Comparison of ENCODE assay signal across 8 mouse cellular contexts in the genomic region with DNA sequence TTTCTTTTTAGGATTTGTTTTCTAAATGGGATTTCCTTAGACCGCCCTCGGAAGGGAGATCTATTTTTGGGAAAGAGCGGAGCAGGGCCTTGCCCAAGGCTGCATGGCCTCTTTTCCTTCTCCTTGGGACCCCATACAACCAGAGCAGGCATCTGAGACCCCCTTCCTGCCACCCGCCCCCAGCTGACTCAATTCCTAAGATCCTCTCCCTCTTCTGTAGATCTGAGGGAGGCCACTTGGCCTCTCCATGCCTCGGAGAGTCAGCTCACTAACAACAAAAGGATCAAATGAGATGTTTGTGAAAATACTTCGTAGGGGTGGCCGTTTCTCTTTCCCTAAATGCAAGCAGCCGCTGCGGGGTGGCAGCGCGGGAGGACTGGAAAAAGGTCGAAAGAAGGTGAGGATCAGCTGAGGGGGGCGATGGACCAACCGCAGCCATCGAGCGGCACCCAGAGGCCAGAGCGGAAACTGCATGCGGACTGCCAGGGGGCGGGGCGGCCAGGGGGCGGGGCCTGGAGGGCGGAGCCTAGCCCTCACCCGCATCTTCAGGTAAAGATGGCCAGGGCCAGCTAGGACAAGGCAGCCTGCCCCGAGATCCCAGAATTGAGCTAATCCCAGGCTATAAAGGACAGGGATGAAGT. TPM values are rescaled to one million over a fixed set of nuclear protein-coding genes. Genes with fewer than 3 reads are reported as not detected.
DNase-seq lines count a peak whose midpoint lies in the region; ATAC-seq and TF ChIP-seq lines count a peak whose summit lies in the region.

No protein-coding gene starts in this region.

- no peak for DNase-seq in Patski (ENCODE audit: low read depth, low spot score)
- peak; percentile 61 for DNase-seq in cerebellum, adult 8-10 months
- DNase-seq in left cerebral cortex, postnatal 10 days (ENCODE audit: extremely low spot score in 1 of 2, low spot score in 2 of 2), result peak; percentile 52 to 65
- DNase-seq in right cerebral cortex, postnatal 10 days (ENCODE audit: low spot score in 2 of 2), result peak; percentile 57 to 80
- DNase-seq in urinary bladder, postnatal 10 days (ENCODE audit: low spot score), result peak; percentile 55

- peak overlapping the region; percentile 37 for H3K4me2 ChIP-seq in hindbrain, embryonic 12.5 days (replicated peaks)

- ATAC-seq in Patski, result no peak
- 0 out of 2 replicates have a peak, but pooled peaks have one; percentile 50 for ATAC-seq in frontal cortex, adult (ENCODE audit: low TSS enrichment)
- ATAC-seq in hindbrain, embryonic 12.5 days (ENCODE audit: low FRiP score), result peak; percentile 68; the same call in 1 of the 2 replicates

- H3K36me3 ChIP-seq in hindbrain, embryonic 12.5 days, result no peaks in the 10 kb centered on the region
- no peaks in the 10 kb centered on the region for H3K36me3 ChIP-seq in megakaryocyte, embryonic 14.5 days (replicated peaks; ENCODE audit: low read length)

- H3K4me1 ChIP-seq in hindbrain, embryonic 12.5 days, result peaks cover 3% of the 10 kb centered on the region; the same call in 1 of the 2 replicates
- H3K4me1 ChIP-seq in megakaryocyte, embryonic 14.5 days, result peaks cover 14% of the 10 kb centered on the region

- POLR2A ChIA-PET in Patski (lab: Charles Lee), result no interaction called here

- TF ChIP-seq CTCF in Patski (IDR thresholded peaks at IDR 0.05), result peak; percentile 93

- no peaks in the 10 kb centered on the region for H3K9me3 ChIP-seq in hindbrain, embryonic 12.5 days (replicated peaks)
- no peaks in the 10 kb centered on the region for H3K9me3 ChIP-seq in megakaryocyte, embryonic 14.5 days

- 9% methylated on average over 24 of the region's 24 CpGs for WGBS in hindbrain, embryonic 12.5 days

- peaks cover 4% of the 10 kb centered on the region for H3K27me3 ChIP-seq in Patski
- peaks cover 12% of the 10 kb centered on the region for H3K27me3 ChIP-seq in hindbrain, embryonic 12.5 days
- H3K27me3 ChIP-seq in megakaryocyte, embryonic 14.5 days (replicated peaks), result peaks cover 82% of the 10 kb centered on the region

- CTCF ChIA-PET in Patski (lab: Charles Lee), result interaction anchor here (0.7 to 2.5 kb wide), 7 partner anchors 12 to 115 kb away, joined by 3 to 11 read pairs (median 5); no protein-coding TSS in a partner anchor

- peak overlapping the region; percentile 4; the same call in 1 of the 2 replicates for H3K4me3 ChIP-seq in hindbrain, embryonic 12.5 days
- H3K4me3 ChIP-seq in megakaryocyte, embryonic 14.5 days (replicated peaks), result peak overlapping the region; percentile 82

- intact Hi-C loops in left cerebral cortex, postnatal 10 days (cut with DNase I), result loop anchor here (5.0 kb wide), 1 partner anchor 115 kb away; no protein-coding TSS in a partner anchor

- in situ Hi-C loops in Patski (cut with MboI; ENCODE audit: low pct_unique_long_range_greater_than_20kb), result loop anchor here (5.0 kb wide), 1 partner anchor 110 kb away; a partner anchor contains a TSS

- H3K9ac ChIP-seq in hindbrain, embryonic 12.5 days, result no peak overlapping the region

- no peak overlapping the region for H3K27ac ChIP-seq in hindbrain, embryonic 12.5 days

RNA-seq across cellular contexts. Expression of a gene that starts 29.5 kb away (rescaled TPM):
- not detected for polyA plus RNA-seq in Patski (2021)
- polyA plus RNA-seq in hindbrain, embryonic 12.5 days (2016; fragmentation: Nextera tagmentation; extraction: Ambion mirVana), result 0.18 and 0.22 TPM in 2 replicates
- not detected for total RNA-seq in left cerebral cortex, postnatal 10 days (2021)
- polyA plus RNA-seq in megakaryocyte, embryonic 14.5 days (2012; ENCODE audit: insufficient read depth, low replicate concordance), result 1.3 and 1.9 TPM in 2 replicates
